Mouse (Mus musculus) heart, adult 2 months (tissue): ENCODE data around the gene Prkci.

Experiments
- CTCF ChIP-seq: fragments of 200-600 bp; IDR thresholded peaks from 2 replicates; pipeline ENCODE4 v1.8.1; 2022; ENCODE audit warnings: antibody characterized with exemption, mild to moderate bottlenecking, moderate library complexity
- POLR2A ChIP-seq: fragments of 200-500 bp; IDR thresholded peaks from 2 replicates; pipeline ENCODE4 v1.6.1; 2011; ENCODE audit warnings: mild to moderate bottlenecking, low read depth, low read length, control low read depth; ENCODE audit not compliant: insufficient read depth

DNA sequence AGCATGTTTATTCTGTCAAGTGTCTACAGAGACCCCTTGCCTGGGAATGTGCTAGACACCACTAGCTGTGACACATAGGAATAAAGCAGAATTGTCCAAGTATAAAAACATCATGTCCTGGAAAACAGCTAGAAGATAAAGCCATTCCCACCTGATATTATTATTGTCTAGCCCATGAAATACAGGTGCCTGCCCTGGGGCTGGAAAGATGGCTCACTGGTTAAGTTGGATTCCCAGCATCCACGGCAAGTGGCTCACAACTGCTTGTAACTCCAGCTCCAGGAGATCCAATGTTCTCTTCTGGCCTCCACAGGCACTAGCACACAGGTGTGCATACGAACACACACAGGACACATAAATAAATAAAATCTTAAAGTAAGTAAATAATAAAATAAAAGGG is 36.8 kb upstream of the Prkci start:
- no peak for TF ChIP-seq CTCF
- TF ChIP-seq POLR2A = no peak
